Mouse (Mus musculus): ENCODE data around the gene Aox1.

DNA sequence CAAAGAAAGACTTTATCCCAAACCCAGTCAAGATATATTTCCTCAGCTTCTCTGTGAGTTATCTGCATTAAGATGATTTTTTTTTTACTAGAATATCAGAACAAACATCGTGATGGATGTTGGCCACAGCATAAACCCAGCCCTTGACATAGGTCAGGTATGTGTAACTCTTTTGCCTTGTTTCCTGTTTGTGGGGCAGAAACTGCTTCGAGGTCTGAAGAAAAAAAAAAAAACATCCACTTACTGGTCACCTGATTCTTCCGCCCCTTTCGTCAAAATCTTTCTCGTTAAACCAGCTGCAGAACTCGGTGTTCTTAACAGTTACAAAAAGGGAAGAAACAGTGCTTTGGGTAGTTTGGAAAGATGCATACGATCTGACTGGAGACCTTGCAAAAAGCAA is 72.8 kb downstream of the Aox1 start:
- TF ChIP-seq CTCF (conservative IDR thresholded peaks at IDR 0.05; ENCODE audit: low read length) (no peak), POU5F1 (IDR thresholded peaks at IDR 0.05; ENCODE audit: borderline replicate concordance, low read length) (no peak)
